Mouse (Mus musculus) stomach, postnatal 0 days (tissue): Measurements from ENCODE around the gene Ddrgk1. TPM values are rescaled to one million over a fixed set of nuclear protein-coding genes. Genes with fewer than 3 reads are reported as not detected.

Experiments
- ATAC-seq: fragments of 200-750 bp; cut with Nextera tagmentation; 2 replicates; pipeline ENCODE4 v1.8.0; 2017; ENCODE audit not compliant: low FRiP score, low TSS enrichment
- DNase-seq: peaks from one replicate; pipeline ENCODE4 v3.0.0-alpha.2; 2016; ENCODE audit warnings: low spot score
- H3K27ac ChIP-seq: fragments of 300-500 bp; sonication (generic); replicated peaks from 2 replicates; pipeline ENCODE4 v1.5.1; 2014; ENCODE audit warnings: mild to moderate bottlenecking, control low read depth
- H3K27me3 ChIP-seq: fragments of 300-500 bp; sonication (generic); 2 replicates; pipeline ENCODE4 v1.6.1; 2014; ENCODE audit warnings: low read length; ENCODE audit not compliant: control insufficient read depth, insufficient read depth
- H3K36me3 ChIP-seq: fragments of 300-500 bp; sonication (generic); 2 replicates; pipeline ENCODE4 v1.6.1; 2014; ENCODE audit warnings: low read length, mixed read lengths; ENCODE audit not compliant: control insufficient read depth, insufficient read depth
- H3K4me1 ChIP-seq: fragments of 300-500 bp; sonication (generic); replicated peaks from 2 replicates; pipeline ENCODE4 v1.6.1; 2014; ENCODE audit warnings: antibody characterized with exemption; ENCODE audit not compliant: control insufficient read depth, insufficient read depth
- H3K4me2 ChIP-seq: fragments of 300-500 bp; sonication (generic); replicated peaks from 2 replicates; pipeline ENCODE4 v1.6.1; 2014; ENCODE audit warnings: low read depth, mild to moderate bottlenecking, control low read depth, moderate library complexity
- H3K4me3 ChIP-seq: fragments of 300-500 bp; sonication (generic); 2 replicates; pipeline ENCODE4 v1.5.1; 2014; ENCODE audit warnings: low read depth, low read length, control low read depth
- H3K9ac ChIP-seq: fragments of 300-500 bp; sonication (generic); 2 replicates; pipeline ENCODE4 v1.6.1; 2014; ENCODE audit warnings: mild to moderate bottlenecking, low read length, control low read depth, mixed read lengths
- H3K9me3 ChIP-seq: fragments of 300-500 bp; sonication (generic); 2 replicates; pipeline ENCODE4 v1.6.1; 2016; ENCODE audit warnings: low read length; ENCODE audit not compliant: control insufficient read depth
- CTCF ChIP-seq: IDR thresholded peaks from 2 replicates; pipeline ENCODE4 v1.5.1; 2016; ENCODE audit warnings: antibody characterized with exemption, low read depth, mild to moderate bottlenecking, moderate library complexity
- EP300 ChIP-seq: optimal IDR thresholded peaks from 2 replicates; pipeline ENCODE3; 2016; ENCODE audit warnings: antibody characterized with exemption
- WGBS: fragments of 180-500 bp; shearing (Covaris S2); extraction: QIAGEN DNeasy Blood & Tissue Kit; methylation state at CpG from one replicate; pipeline ENCODE4 v1.1.7; 2014; 5-methylcytosine and 5-hydroxymethylcytosine counted together
- polyA plus RNA-seq: library from polyadenylated mRNA; unstranded; fragments of >200 nt; fragmentation: Nextera tagmentation; extraction: Ambion mirVana; gene quantifications from 2 replicates; pipeline ENCODE4 v1.2.1, GENCODE M21; 2015

The Ddrgk1 gene
- polyA plus RNA-seq, 1 experiment from 2014 or later = 85.0 TPM

DNA sequence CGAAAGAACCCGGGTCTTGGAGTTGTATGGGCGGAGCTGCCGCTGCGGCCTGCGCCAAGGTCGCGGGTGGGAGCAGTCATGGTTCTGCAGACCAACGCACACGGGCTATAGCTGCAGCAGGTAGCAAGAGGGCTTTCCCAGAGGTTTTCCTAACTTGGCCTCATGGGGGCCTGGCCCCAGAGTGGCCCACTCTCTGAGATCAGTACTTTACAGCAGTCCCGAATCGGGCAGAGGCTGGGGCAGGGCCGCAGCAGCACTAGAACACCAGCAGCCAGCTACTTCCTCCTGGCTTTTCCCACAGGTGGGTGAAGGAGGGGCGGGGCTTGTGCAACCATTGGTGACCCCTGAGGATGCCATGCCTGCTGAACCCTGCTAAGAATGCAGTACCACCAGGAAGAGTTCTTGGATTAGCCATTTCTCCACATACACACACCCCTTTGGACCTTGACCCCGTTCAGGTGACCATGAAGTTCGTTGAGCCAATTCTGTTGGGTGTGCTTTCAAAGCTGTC lies 26.3 kb downstream of the Ddrgk1 start:
- 28% methylated on average over 16 of the region's 16 CpGs for WGBS
- H3K4me2 ChIP-seq = peak overlapping the region; percentile 38
- peak; percentile 85 for ATAC-seq
- H3K4me1 ChIP-seq = 0 out of 2 replicates have a peak, but pooled peaks cover 2% of the 10 kb centered on the region
- no peaks in the 10 kb centered on the region for H3K9me3 ChIP-seq
- H3K27me3 ChIP-seq = no peaks in the 10 kb centered on the region
- TF ChIP-seq CTCF (no peak; the same call in 1 of the 2 replicates), EP300 (no peak)
- H3K27ac ChIP-seq = peak overlapping the region; percentile 83
- DNase-seq = peak; percentile 92
- no peaks in the 10 kb centered on the region; the same call in 1 of the 2 replicates for H3K36me3 ChIP-seq
- 0 out of 2 replicates have a peak overlapping the region, but pooled peaks have one; percentile 16 for H3K4me3 ChIP-seq
- H3K9ac ChIP-seq = peak overlapping the region; percentile 39; the same call in 1 of the 2 replicates

DNA sequence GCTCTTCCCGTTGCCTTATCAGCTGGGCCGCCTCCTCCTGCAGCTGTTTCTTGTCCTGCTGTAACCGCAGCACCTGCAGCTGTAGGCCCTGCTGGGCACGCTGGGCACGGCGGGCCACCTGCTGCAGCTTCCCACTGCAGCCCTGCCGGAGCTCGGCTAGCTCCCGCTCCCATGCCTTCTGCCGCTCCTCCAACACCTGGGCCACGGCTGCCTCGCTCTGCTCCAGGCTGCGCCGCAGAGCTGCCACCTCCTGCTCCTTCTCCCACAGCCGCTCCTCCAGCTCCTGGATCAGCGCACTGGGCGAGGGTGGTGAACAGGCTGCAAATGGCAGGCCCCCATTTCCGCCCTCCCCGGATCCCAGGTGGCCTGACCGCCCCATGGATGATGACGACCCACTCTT lies 28.6 kb downstream of the Ddrgk1 start:
- H3K27me3 ChIP-seq = no peaks in the 10 kb centered on the region
- H3K4me2 ChIP-seq = no peak overlapping the region
- TF ChIP-seq CTCF (no peak), EP300 (no peak)
- no peak overlapping the region for H3K9ac ChIP-seq
- H3K4me1 ChIP-seq = 0 out of 2 replicates have a peak, but pooled peaks cover 2% of the 10 kb centered on the region
- no peak overlapping the region for H3K4me3 ChIP-seq
- WGBS = 54% methylated on average over 21 of the region's 21 CpGs
- no peaks in the 10 kb centered on the region; the same call in 1 of the 2 replicates for H3K36me3 ChIP-seq
- no peaks in the 10 kb centered on the region for H3K9me3 ChIP-seq
- no peak overlapping the region for H3K27ac ChIP-seq
- no peak for ATAC-seq
- peak; percentile 37 for DNase-seq

DNA sequence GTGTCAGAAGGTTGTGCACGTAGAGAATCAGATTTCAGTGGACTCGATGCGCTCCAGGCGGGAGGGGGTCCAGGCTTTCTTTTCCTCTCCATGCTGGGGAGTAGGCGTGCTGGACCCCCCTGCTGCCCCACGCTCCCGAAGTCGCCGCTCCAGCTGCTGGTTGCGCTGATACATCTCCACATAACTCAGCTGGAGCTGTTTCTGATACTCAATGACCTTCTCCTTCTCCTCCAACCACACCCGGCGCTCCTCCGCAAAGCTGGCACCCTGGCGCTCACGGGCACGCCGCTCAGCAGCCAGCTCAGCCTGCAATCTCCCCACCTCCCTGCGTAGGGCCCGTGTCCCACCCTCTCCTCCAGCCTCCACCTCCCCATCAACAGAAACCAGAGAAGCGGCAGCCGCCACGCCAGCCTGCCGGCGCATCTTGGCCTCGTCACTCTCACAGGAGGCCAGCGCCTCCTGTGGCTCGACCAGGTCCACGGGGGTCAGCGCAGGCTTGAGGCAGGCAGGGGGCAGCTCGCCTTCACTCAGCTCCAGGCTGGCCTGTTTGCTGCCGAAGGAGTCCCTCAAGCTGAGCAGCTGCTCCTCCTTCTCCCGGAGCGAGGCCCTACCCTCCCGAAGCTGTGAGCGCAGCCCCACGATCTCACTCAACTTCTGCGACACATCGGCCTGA lies 29.6 kb downstream of the Ddrgk1 start:
- H3K4me2 ChIP-seq = peak overlapping the region; percentile 69
- peak overlapping the region; percentile 38 for H3K4me3 ChIP-seq
- ATAC-seq (no peak), DNase-seq (peak; percentile 46)
- WGBS = 12% methylated on average over 37 of the region's 38 CpGs
- H3K9ac ChIP-seq = peak overlapping the region; percentile 57
- H3K27ac ChIP-seq = no peak overlapping the region
- no peaks in the 10 kb centered on the region for H3K9me3 ChIP-seq
- no peaks in the 10 kb centered on the region; the same call in 1 of the 2 replicates for H3K36me3 ChIP-seq
- 0 out of 2 replicates have a peak, but pooled peaks cover 2% of the 10 kb centered on the region for H3K4me1 ChIP-seq
- H3K27me3 ChIP-seq = no peaks in the 10 kb centered on the region
- TF ChIP-seq CTCF (peak; percentile 65), EP300 (no peak)

DNA sequence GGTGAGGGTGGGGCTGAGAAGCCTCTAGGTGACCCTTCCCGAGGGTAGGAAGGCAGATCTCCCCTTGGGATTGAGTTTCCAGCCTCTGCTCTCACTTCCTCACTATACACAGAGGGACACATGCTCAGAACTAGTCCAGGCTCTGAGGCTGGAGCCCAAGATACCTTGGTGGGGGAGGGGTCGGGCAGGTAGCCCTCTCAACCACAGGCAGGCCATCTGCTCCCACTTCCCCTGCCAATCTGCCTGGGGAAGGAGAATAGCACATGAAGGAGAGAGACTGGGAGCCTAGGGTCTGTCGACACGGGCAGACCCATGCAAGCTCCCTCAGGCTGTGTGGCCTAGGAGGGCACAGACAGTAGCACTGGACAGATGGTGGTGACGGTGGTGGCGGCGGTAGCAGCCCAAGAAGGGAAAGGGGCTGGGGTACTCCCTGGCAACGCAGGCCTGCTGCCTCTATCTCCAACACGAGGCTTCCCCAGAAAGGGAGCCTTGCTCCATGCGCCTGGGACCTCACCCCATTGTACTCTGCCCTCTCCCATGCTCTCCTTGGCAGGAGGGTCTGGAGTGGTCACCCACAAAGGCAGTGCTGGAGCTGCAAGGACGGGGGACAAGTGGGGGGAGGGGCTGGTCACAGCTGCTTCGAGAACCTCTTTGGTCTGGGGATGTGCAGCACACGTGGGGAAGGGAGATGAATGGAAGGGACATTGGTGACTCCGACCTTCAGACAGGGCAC lies 30.3 kb downstream of the Ddrgk1 start:
- H3K27me3 ChIP-seq = no peaks in the 10 kb centered on the region
- peak overlapping the region; percentile 57; the same call in 1 of the 2 replicates for H3K9ac ChIP-seq
- peak overlapping the region; percentile 38 for H3K4me3 ChIP-seq
- H3K9me3 ChIP-seq = no peaks in the 10 kb centered on the region
- ATAC-seq (no peak), DNase-seq (no peak)
- H3K27ac ChIP-seq = no peak overlapping the region
- TF ChIP-seq CTCF (no peak), EP300 (no peak)
- no peaks in the 10 kb centered on the region; the same call in 1 of the 2 replicates for H3K36me3 ChIP-seq
- H3K4me2 ChIP-seq = peak overlapping the region; percentile 69; the same call in 1 of the 2 replicates
- 0 out of 2 replicates have a peak, but pooled peaks cover 2% of the 10 kb centered on the region for H3K4me1 ChIP-seq
- 43% methylated on average over 14 of the region's 14 CpGs for WGBS

DNA sequence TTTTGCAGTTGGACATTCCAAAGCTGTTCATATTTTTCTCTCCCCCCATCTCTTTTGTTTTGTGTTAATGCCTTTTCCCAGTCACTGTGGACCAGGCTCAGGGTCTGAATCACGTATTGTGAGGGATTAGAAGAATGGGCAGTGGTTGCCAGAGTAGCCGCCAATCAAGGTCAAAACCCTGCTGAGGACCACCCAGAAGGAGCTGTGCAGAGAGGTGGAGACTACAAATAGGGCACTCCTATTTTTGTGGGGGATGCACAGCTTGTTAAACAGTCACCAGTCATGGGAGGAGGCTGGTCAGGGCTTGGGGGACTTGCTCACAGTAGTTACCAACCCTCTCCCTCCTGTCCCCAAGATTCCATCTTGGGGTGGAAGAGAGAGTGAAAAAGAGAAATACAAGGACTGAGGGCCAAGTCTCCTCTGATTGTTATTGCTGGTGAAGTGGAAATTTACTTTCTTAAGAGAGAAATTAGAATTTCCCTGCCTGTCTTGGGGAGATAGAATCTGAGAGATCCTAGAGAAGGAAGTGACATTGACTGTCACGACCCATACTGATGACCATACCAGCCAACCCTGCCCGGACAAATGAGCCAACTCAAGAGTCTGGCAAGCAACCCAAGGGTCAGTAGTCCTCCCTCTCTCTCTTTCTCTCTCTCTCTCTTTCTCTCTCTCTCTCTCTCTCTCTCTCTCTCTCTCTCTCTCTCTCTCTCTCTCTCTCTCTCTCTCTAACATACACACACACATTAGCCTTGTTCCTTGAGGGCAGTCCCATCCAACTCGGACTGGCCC lies 31.4 kb downstream of the Ddrgk1 start:
- ATAC-seq = no peak
- Histone ChIP-seq H3K9me3 (no peaks in the 10 kb centered on the region), H3K4me2 (no peak overlapping the region), H3K4me1 (0 out of 2 replicates have a peak, but pooled peaks cover 2% of the 10 kb centered on the region), H3K27me3 (no peaks in the 10 kb centered on the region), H3K9ac (no peak overlapping the region), H3K36me3 (no peaks in the 10 kb centered on the region; the same call in 1 of the 2 replicates), H3K27ac (no peak overlapping the region), H3K4me3 (no peak overlapping the region)
- 51% methylated on average over 5 of the region's 5 CpGs for WGBS
- TF ChIP-seq EP300 = no peak
- no peak for TF ChIP-seq CTCF
- DNase-seq = no peak
